Mouse (Mus musculus) gastrocnemius, adult 2 months (tissue): ENCODE results near the gene Mlx. TPM values are rescaled to one million over a fixed set of nuclear protein-coding genes. Genes with fewer than 3 reads are reported as not detected.
A peak's percentile ranks its signal among the peaks of the same experiment; 100 is the strongest.

Experiments
- DNase-seq: peaks from one replicate; pipeline ENCODE4 v3.0.0; 2022
- H3K27ac ChIP-seq: fragments of 200-600 bp; 2 replicates; pipeline ENCODE4 v1.8.1; 2022; ENCODE audit warnings: mild to moderate bottlenecking
- H3K4me3 ChIP-seq: fragments of 200-600 bp; 2 replicates; pipeline ENCODE4 v1.8.1; 2022; ENCODE audit warnings: mild to moderate bottlenecking, moderate library complexity
- CTCF ChIP-seq: fragments of 200-600 bp; IDR thresholded peaks from 2 replicates; pipeline ENCODE4 v1.8.1; 2022; ENCODE audit warnings: antibody characterized with exemption, mild to moderate bottlenecking, moderate library complexity
- intact Hi-C: fragments of 180-260 bp; cut with DNase I; formaldehyde crosslinking; loops from one replicate; pipeline ENCODE4 v1.15.1; 2025
- total RNA-seq, 2 experiments: library from RNA; stranded (reverse); gene quantifications; 2 replicates each; pipeline ENCODE4 v1.2.3; 2021

Mlx gene
- total RNA-seq, 2 experiments from 2014 or later, result 12.5 to 14.4 TPM

GRCm38 (mm10) chr11:101069391-101070188 is 17.5 kb upstream of the Mlx start, which contains the start of gene Naglu:
Naglu (plus strand) TSS chr11:101070012.
- H3K27ac ChIP-seq, result peak within 1 kb of the TSS; percentile 94
- peak; percentile 99 for DNase-seq
- no peak for TF ChIP-seq CTCF
- intact Hi-C loops, result loop anchor here (10.0 kb wide), 1 partner anchor 355 kb away; the partner anchor contains the start of genes Hspb9 and Kat2a
- peak within 1 kb of the TSS; percentile 78 for H3K4me3 ChIP-seq

GRCm38 (mm10) chr11:101070189-101070527 is 16.9 kb upstream of the Mlx start:
- TF ChIP-seq CTCF, result no peak
- peak overlapping the region; percentile 78 for H3K4me3 ChIP-seq
- no peak for DNase-seq
- intact Hi-C loops, result no loop called here
- H3K27ac ChIP-seq, result peak overlapping the region; percentile 94

GRCm38 (mm10) chr11:101070987-101071386 is 16.1 kb upstream of the Mlx start:
- no peak for TF ChIP-seq CTCF
- intact Hi-C loops, result no loop called here
- Histone ChIP-seq H3K27ac (no peak overlapping the region; the same call in 1 of the 2 replicates), H3K4me3 (peak overlapping the region; percentile 78; the same call in 1 of the 2 replicates)
- no peak for DNase-seq

DNA sequence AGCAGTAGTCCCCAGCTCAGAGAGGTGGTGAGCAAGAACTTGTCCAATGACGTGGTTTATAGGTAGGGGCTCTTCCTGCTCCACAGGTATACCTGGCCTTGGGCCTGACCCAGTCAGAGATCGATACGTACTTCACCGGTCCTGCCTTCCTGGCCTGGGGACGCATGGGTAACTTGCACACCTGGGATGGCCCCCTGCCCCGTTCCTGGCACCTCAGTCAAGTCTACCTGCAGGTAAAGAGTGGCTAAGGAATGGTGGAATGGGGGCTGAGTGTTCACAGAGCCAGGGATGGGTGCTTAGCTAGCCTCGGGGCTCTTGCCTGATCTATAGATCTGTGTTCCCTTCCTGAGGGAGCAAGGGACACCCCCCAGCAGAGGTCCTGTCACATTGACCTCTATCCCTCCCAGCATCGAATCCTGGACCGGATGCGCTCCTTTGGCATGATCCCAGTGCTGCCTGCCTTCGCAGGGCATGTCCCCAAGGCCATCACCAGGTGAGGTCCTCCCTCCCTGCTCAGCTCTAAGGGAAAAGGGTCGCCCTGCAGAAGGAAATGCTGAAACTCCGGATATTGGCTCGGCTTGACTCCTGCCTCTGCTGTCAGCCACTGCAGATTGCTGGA is 15.2 kb upstream of the Mlx start:
- no peak for TF ChIP-seq CTCF
- no peak overlapping the region for H3K27ac ChIP-seq
- H3K4me3 ChIP-seq, result no peak overlapping the region
- intact Hi-C loops, result no loop called here
- no peak for DNase-seq

DNA sequence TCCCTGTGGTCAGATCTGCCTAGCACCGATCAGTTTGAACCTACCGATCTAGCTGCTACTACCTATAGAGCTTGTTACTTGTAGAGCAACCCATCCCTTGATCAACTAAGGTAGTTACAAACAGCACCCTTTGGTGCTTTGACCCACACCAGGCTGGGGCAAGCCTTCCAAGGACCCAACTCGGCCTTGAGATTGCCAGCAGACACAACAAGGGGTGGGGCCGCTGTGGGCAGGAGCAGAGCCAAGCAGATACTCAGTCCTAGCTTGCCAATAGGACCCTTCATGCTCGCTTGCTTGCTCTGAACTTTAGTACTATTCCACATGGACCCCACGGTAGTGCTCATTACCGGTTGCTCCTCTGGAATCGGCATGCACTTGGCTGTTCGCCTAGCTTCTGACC is 9.0 kb upstream of the Mlx start, which contains the start of gene Hsd17b1:
Gene Hsd17b1, plus strand, starts transcription at position 291 of the 400 bp plus-strand sequence.
- no peak within 1 kb of the TSS for H3K4me3 ChIP-seq
- intact Hi-C loops, result no loop called here
- no peak within 1 kb of the TSS for H3K27ac ChIP-seq
- no peak for TF ChIP-seq CTCF
- DNase-seq, result no peak

GRCm38 (mm10) chr11:101079746-101080145 is 7.3 kb upstream of the Mlx start:
- no peak for TF ChIP-seq CTCF
- no peak for DNase-seq
- H3K27ac ChIP-seq, result no peak overlapping the region
- intact Hi-C loops, result loop anchor here (5.0 kb wide), 1 partner anchor 98 kb away; the partner anchor contains the start of gene Ccr10
- H3K4me3 ChIP-seq, result no peak overlapping the region

DNA sequence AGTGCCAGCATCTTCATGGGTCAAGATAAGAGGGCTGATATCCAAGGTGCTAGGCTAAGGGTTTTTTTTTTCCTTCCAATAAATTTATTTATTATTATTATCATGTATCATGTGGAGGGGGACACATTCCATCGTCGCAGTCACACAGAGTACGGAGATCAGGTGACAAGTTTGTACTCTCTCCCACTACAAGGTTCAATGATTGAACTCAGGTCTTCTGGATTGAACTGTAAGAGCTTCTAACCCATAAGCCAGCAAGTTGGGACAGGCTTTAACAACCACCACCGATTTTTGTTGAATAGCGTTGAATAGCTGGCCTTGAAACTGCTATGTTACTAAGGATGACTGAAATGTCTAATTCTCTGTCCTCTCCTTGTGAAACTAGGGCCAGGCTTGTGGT is 6.7 kb upstream of the Mlx start:
- no peak for DNase-seq
- intact Hi-C loops, result loop anchor here (5.0 kb wide), 1 partner anchor 97 kb away; the partner anchor contains the start of gene Ccr10
- H3K27ac ChIP-seq, result no peak overlapping the region
- TF ChIP-seq CTCF, result no peak
- no peak overlapping the region for H3K4me3 ChIP-seq

- intact Hi-C loops, result loop anchor here (5.0 kb wide), 1 partner anchor 96 kb away; the partner anchor contains the start of gene Ccr10
- H3K27ac ChIP-seq, result peak overlapping the region; percentile 97
- no peak for DNase-seq
- TF ChIP-seq CTCF, result no peak
- H3K4me3 ChIP-seq, result peak overlapping the region; percentile 78
These were observed 5.4 kb upstream of the Mlx start for GRCm38 (mm10) chr11:101081659-101082058.

GRCm38 (mm10) chr11:101082208-101083082 is 4.6 kb upstream of the Mlx start, which contains the start of gene Coasy:
Coasy (plus strand) TSS chr11:101082565.
- H3K4me3 ChIP-seq, result peak within 1 kb of the TSS; percentile 78
- H3K27ac ChIP-seq, result peak within 1 kb of the TSS; percentile 97
- intact Hi-C loops, result loop anchor here (5.0 kb wide), 1 partner anchor 95 kb away; the partner anchor contains the start of gene Ccr10
- TF ChIP-seq CTCF, result peak; percentile 48
- peak; percentile 89 for DNase-seq

DNA sequence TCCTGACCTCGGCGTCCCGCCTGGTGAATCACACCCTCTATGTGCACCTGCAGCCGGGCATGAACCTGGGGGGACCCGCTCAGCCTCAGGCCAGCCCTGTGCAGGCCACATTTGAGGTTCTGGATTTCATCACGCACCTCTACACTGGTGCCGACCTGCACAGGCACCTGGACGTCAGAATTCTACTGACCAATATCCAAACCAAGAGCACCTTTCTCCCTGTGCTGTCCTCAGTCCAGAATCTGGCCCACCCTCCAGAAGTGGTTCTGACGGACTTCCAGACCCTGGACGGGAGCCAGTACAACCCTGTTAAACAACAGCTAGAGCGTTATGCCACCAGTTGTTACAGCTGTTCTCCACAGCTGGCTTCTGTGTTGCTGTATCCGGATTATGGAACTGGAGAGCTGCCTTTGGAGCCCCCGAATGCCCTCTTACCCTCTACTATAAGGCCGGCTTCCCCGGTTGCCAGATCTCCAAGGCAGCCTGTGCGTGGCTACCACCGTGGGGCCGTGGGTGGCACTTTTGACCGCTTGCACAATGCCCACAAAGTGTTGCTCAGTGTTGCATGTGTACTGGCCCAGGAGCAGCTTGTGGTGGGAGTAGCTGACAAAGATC is 3.9 kb upstream of the Mlx start:
- no peak for DNase-seq
- intact Hi-C loops, result loop anchor here (5.0 kb wide), 1 partner anchor 94 kb away; the partner anchor contains the start of gene Ccr10
- no peak for TF ChIP-seq CTCF
- Histone ChIP-seq H3K27ac (peak overlapping the region; percentile 97), H3K4me3 (peak overlapping the region; percentile 78)

DNA sequence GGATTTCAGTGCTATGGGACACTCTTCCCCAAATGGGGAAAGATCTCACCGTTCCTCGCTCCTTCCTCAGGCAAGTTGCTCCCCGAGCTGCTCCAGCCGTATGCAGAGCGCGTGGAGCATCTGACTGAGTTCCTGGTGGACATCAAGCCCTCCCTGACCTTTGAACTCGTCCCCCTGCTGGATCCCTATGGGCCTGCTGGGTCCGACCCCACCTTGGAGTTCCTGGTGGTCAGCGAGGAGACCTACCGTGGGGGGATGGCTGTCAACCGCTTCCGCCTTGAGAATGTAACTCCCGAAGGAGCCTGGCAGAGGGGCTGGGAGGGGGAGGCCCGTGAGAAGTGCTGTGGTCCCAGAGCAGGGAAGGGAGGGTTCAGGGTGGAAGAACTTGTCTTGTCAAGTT is 2.8 kb upstream of the Mlx start:
- H3K4me3 ChIP-seq, result no peak overlapping the region
- no peak for TF ChIP-seq CTCF
- H3K27ac ChIP-seq, result 0 out of 2 replicates have a peak overlapping the region, but pooled peaks have one; percentile 28
- intact Hi-C loops, result loop anchor here (5.0 kb wide), 1 partner anchor 93 kb away; the partner anchor contains the start of gene Ccr10
- DNase-seq, result no peak

DNA sequence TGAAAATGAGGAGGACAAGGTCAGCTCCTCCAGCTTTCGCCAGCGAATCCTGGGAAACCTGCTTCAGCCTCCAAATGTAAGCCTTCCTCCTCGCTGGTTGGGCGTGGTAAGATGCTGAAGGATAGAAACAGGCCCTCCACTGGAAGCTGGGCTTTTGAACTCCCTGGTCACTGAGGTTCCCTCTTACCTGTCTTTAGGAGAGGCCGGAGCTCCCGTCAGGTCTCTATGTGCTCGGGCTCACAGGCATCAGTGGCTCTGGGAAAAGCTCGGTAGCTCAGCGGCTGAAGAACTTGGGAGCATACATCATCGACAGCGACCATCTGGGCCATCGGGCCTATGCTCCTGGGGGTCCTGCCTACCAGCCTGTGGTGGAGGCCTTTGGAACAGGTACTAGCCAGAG is 2.3 kb upstream of the Mlx start:
- no peak for DNase-seq
- Histone ChIP-seq H3K4me3 (no peak overlapping the region), H3K27ac (no peak overlapping the region)
- TF ChIP-seq CTCF, result no peak
- intact Hi-C loops, result loop anchor here (5.0 kb wide), 1 partner anchor 92 kb away; the partner anchor contains the start of gene Ccr10
